Mouse (Mus musculus) CD4-positive, CD25-positive, alpha-beta regulatory T cell, adult 2 months (primary cell): ENCODE measurements around the gene Tceal8.
A peak's percentile ranks its signal among the peaks of the same experiment; 100 is the strongest.

Experiments
- DNase-seq: peaks from one replicate; pipeline ENCODE4 v3.0.0-alpha.2; 2012; ENCODE audit warnings: low read depth, low spot score

Tceal8 gene

GRCm38 (mm10) chrX:136127744-136128064 lies 44.4 kb downstream of the Tceal8 start:
- DNase-seq: peak; percentile 47

- peak; percentile 0 for DNase-seq
These were observed 45.0 kb downstream of the Tceal8 start for GRCm38 (mm10) chrX:136127038-136127743.
